Mouse (Mus musculus) megakaryocyte progenitor cell, adult 5-6 weeks (primary cell): ENCODE measurements around the gene Itpr2. TPM values are rescaled to one million over a fixed set of nuclear protein-coding genes. Genes with fewer than 3 reads are reported as not detected.

Experiments
- ATAC-seq: replicated peaks from 2 replicates; pipeline ENCODE4 v1.8.0; 2016; ENCODE audit warnings: mild to moderate bottlenecking, moderate TSS enrichment, inconsistent platforms; ENCODE audit not compliant: poor library complexity
- total RNA-seq, 2 experiments: library from RNA; stranded (forward) in 1 of 2; stranded (reverse) in 1 of 2; fragments of 157-497, 149-512 nt in 1 of 2; fragments of 200-1000 nt in 1 of 2; gene quantifications; 2 replicates each; pipeline versions ENCODE4 v1.2.3 to v1.2.4; 2015 to 2017

The Itpr2 gene
- total RNA-seq (2015) (5.2 and 6.9 TPM in 2 replicates), total RNA-seq (2017) (11.0 and 13.3 TPM in 2 replicates)

GRCm38 (mm10) chr6:146501866-146502804 is at the start of gene Itpr2:
Gene Itpr2 (minus strand): TSS chr6:146502223.
- ATAC-seq: peak; percentile 72

- no peak for ATAC-seq
Measured at GRCm38 (mm10) chr6:146551326-146551725, 49.3 kb upstream of the Itpr2 start.

- ATAC-seq: no peak
Measured at GRCm38 (mm10) chr6:146550421-146550820, 48.4 kb upstream of the Itpr2 start.

- ATAC-seq: no peak
Measured at GRCm38 (mm10) chr6:146545289-146545865, 43.4 kb upstream of the Itpr2 start.

GRCm38 (mm10) chr6:146544622-146545021 is 42.6 kb upstream of the Itpr2 start:
- ATAC-seq: peak; percentile 75

GRCm38 (mm10) chr6:146540386-146540785 is 38.4 kb upstream of the Itpr2 start:
- ATAC-seq: no peak

GRCm38 (mm10) chr6:146538661-146539060 is 36.6 kb upstream of the Itpr2 start:
- ATAC-seq: no peak

GRCm38 (mm10) chr6:146538071-146538470 is 36.0 kb upstream of the Itpr2 start:
- no peak for ATAC-seq

GRCm38 (mm10) chr6:146537111-146537510 is 35.1 kb upstream of the Itpr2 start:
- ATAC-seq: no peak

GRCm38 (mm10) chr6:146535501-146535900 is 33.5 kb upstream of the Itpr2 start:
- ATAC-seq: no peak

- no peak for ATAC-seq
Measured at GRCm38 (mm10) chr6:146533146-146533545, 31.1 kb upstream of the Itpr2 start.

- no peak for ATAC-seq
Measured at GRCm38 (mm10) chr6:146530769-146531168, 28.7 kb upstream of the Itpr2 start.

- ATAC-seq: no peak
Measured at GRCm38 (mm10) chr6:146530363-146530762, 28.3 kb upstream of the Itpr2 start.

GRCm38 (mm10) chr6:146527537-146527936 is 25.5 kb upstream of the Itpr2 start:
- no peak for ATAC-seq

- no peak for ATAC-seq
Measured at GRCm38 (mm10) chr6:146525500-146525899, 23.5 kb upstream of the Itpr2 start.

GRCm38 (mm10) chr6:146521456-146522245 is 19.6 kb upstream of the Itpr2 start:
- ATAC-seq: 0 out of 2 replicates have a peak, but pooled peaks have one; percentile 23

GRCm38 (mm10) chr6:146519019-146519418 is 17.0 kb upstream of the Itpr2 start:
- no peak for ATAC-seq

GRCm38 (mm10) chr6:146515936-146516335 is 13.9 kb upstream of the Itpr2 start:
- ATAC-seq: 0 out of 2 replicates have a peak, but pooled peaks have one; percentile 9

- no peak for ATAC-seq
Measured at GRCm38 (mm10) chr6:146514531-146514948, 12.5 kb upstream of the Itpr2 start.

- ATAC-seq: no peak
Measured at GRCm38 (mm10) chr6:146513899-146514298, 11.9 kb upstream of the Itpr2 start.

- ATAC-seq: no peak
Measured at GRCm38 (mm10) chr6:146513384-146513783, 11.4 kb upstream of the Itpr2 start.
